Mouse (Mus musculus) yolk sac, embryonic 10.5 days (tissue): Measurements from ENCODE around the gene Chd2.
"Not testable (repeated sequence)": the region's sequence is repeated elsewhere in the genome, so short reads cannot be mapped to it uniquely, and the experiment has no call there.

Experiments
- DNase-seq: peaks from one replicate; pipeline ENCODE4 v3.0.0-alpha.2; 2017; ENCODE audit warnings: low spot score

Chd2 gene

GRCm38 (mm10) chr7:73541412-73542130, at the start of gene Chd2:
TSS of gene Chd2 (minus strand) at chr7:73541830.
- DNase-seq: peak; percentile 87

GRCm38 (mm10) chr7:73590757-73591156, 49.1 kb upstream of the Chd2 start:
- DNase-seq: no peak

DNA sequence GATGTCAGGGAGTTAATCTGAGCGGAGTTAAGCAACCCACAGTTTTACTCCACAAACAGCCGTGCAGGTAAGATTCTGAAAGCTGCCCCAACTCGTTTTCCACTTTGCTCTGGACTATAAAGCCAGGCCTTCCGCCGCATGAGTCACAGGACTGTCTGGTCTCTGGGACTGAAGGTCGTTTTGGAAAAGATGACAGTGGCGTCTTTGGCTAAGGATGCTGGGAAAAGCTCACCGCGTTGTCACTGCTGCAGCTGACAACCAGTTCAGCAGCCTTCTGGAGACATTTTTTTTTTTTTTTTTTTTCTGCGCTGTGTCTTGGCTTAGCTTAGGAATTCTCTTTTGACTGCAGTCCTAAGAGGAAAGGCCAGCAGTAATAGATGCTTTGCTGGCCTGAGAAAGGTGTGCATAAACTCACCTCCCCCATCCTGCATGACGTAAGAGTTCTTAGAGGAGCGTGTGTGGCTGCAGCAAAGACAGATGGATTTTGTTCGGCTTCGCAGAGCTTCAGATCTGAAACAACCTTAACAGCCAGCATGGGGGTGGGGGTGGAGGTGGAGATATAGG, 47.7 kb upstream of the Chd2 start:
- DNase-seq: peak; percentile 85

- peak; percentile 82 for DNase-seq
Measured at GRCm38 (mm10) chr7:73588351-73588906, 46.8 kb upstream of the Chd2 start.

- no peak for DNase-seq
Measured at GRCm38 (mm10) chr7:73586717-73587116, 45.1 kb upstream of the Chd2 start.

GRCm38 (mm10) chr7:73586206-73586605, 44.6 kb upstream of the Chd2 start:
- DNase-seq: no peak

DNA sequence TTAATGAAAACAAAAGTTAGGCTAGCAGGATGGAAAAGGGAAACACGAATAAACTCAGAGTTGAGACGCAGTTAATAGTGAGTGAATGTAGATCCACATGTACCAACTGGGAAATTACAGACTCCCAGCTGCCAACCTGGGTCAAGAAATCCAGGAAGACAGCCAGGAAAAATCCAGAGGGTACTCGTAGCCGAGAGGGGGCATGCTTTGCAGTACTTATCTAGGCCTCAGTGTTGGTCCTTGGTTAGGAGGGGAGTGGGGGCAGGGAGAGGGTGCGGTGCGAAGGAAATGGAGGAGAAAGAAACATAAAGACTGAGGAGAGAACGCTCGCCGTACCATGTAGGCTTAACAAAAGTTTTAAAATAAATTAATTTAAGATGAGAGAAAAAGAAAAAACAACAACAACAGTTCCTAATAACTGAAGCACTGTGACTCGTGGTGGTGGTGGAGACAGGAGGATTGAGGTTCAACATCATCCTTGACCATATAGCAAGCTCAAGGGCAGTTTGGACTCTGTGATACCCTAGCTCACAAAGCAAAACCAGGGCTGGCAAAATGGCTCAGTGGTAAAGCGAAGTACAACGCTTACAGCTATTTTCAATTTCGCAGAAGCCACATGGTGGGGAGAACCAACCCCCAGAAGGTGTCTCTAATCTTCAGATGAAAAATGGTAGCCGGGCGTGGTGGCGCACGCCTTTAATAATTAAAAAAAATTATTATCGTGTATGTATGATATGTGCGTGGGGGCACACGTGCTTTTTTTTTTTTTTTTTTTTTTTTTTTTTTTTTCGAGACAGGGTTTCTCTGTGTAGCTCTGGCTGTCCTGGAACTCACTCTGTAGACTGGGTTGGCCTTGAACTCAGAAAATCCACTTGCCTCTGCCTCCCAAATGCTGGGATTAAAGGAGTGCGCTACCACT, 43.7 kb upstream of the Chd2 start:
- no peak for DNase-seq

DNA sequence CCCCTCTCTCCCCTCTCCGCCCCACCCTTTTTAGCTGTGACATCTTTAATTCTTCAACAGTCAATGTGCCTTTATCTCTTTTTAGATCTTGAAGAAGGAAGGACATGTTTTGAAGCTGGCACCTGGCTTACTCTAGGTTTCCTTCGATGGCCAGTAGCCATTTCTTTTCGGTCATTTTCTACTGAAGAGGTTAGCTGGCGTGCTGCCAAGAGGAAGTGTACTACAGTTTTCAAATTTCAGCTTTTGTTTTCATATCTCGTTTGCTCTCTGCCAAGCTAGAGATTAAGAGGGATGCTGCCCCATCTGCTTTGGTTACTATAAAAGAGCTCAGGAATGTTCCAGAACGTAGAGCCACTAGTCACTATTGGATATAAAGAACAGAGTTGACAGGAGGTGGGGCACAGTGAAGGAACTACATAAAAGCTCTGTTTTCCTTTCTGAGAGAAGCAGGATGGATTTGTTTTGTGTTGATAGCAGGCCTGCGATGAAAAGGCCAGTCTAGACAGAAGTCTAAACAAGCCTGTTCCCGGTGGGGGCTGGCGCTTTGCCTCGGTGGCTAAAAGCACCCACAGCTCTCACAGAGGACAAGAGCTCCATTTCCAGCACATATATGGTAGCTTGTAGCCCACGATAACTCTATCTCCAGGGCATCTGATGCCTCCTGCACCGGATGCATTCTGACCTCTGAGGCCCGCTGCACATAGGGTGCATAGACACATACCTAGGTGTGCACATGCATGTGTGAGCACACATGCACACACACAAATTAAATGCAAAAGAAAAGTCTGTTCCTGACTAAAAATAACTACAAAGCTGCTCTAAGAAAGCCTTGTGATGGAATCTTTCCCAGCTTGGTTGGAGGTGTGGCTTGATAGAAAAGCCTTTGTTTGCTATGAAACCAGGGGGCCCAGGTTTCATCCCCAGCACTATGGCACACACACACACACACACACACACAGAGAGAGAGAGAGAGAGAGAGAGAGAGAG, 42.7 kb upstream of the Chd2 start:
- DNase-seq: no peak

DNA sequence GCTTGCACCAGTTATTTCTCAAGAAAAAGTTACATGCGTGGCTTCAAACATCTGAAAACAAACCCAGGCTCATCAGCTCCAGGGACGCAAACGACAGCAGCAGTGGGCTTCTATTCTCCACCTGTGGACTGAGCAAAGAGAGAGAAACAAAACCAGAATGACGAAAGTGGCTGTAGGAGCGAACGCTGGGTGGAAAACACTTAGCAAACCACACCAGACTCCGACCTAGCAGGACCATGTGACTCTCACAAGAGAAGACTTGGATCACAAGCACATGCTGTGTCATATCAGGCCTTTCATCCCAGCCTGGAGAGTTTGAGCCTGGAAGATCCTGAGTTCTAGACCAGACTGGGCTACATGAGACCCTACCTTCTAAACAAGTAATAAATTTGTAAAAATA, 41.8 kb upstream of the Chd2 start:
- no peak for DNase-seq

- DNase-seq: no peak
Measured at GRCm38 (mm10) chr7:73581836-73582375, 40.3 kb upstream of the Chd2 start.

GRCm38 (mm10) chr7:73579072-73579731, 37.6 kb upstream of the Chd2 start:
- DNase-seq: peak; percentile 35

DNA sequence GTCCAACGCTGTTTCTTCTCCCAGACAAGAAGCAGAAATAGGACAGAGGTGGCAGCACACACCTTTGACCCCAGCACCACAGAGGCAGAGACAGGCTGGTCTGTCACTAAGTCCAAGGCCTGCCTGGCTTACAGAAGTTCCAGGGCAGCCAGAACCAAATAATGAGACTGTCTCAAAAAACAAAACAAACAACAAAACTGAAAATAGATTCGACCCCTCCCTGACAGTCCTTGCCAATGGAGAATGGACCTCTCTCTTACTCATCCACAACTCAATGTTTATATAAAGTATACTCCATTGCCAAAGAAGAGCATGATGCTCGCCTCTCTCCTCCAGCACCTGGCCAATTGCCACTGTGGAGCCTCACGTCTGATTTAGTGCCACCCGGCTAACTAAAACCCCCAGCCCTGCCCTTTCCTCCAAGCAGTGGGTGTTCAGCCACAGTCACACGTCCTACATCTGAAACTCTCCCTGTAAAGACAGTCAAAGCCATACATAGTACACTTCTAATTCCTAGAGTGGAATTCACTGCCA, 36.3 kb upstream of the Chd2 start:
- DNase-seq: peak; percentile 72

DNA sequence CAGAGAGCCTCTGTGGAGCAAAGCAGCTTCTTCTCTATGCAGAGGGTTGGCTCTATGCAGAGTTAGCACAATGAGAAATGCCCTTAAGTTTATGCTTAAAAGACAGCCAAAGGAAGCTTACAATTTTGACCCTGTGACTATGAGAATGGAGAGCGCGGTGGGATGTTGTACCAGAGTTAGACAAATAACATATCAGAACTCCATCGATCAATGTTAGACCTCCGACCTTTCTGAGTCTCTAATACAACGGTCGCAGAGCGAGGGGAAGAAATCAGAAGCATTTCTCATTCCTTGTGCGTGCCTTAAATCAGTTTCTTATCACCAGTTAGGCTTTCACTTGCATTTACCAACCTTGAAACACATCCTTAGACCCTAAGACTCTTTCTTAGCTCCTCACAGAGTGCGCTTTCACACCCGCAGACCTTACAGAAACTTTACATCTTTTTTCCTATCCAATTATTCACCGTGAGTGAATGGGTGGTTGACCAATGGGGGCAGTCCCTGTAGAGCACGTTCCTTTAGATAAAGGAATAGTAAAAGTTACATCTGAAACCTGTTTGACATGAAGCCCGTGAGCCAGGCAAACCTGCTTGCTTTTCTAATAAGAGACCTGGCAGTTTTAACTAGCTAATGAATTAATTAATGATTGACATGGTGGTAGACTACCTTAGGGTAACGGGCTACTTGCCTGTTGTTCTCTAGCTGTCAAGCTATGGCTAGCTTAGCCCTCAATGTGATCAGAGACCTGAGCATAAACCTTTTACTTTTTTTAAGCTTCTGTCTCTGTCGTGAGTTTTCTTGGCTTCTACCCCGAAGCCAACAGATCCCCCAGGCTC, 34.7 kb upstream of the Chd2 start:
- no peak for DNase-seq

- no peak for DNase-seq
Measured at GRCm38 (mm10) chr7:73575257-73575656, 33.6 kb upstream of the Chd2 start.

DNA sequence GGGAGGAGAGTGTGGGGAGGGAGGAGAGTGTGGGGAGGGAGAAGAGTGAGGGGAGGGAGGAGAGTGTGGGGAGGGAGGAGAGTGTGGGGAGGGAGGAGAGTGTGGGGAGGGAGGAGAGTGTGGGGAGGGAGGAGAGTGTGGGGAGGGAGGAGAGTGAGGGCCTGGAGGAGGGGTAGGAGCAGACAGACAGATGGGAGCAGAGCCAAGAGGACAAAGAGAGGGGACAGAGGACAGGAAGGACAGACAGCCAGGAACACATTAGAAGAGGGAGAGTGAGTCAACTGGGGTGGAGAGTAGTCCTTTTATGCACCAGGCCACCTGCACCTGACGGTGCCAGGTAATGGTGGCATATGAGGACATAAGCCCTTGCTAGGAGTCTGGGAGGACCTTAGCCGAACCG, 33.0 kb upstream of the Chd2 start:
- DNase-seq: not testable (repeated sequence)

GRCm38 (mm10) chr7:73572571-73572970, 30.9 kb upstream of the Chd2 start:
- no peak for DNase-seq

DNA sequence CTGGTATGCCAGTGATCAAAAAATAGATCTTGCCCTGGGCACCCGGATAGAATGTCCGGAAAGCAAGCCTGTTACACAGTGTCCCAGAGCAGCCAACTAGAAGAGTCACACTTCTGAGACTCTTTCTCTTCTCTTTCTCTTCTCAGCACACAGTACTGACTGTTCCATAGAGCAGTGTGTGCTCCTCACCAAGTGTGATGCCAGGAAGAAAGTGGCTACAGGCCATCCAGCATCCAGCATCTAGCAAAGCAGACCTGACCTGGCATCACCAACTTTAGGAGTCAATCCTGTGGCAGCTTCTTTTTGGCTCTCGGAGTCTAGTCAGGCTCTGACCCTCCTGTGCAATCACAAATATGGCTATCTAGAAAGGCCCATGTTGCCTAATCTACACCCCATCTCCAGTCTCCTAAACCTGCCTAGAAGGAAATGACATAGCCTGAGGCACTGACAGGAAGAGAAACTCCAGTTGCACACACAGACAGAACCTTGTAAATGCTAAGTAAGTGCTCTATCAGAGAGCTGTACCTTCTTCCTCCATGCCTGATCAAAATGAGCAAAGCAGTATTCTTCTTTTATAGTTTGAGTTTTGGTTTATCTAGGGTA, 27.3 kb upstream of the Chd2 start:
- DNase-seq: no peak

GRCm38 (mm10) chr7:73567754-73568161, 26.1 kb upstream of the Chd2 start:
- DNase-seq: no peak

DNA sequence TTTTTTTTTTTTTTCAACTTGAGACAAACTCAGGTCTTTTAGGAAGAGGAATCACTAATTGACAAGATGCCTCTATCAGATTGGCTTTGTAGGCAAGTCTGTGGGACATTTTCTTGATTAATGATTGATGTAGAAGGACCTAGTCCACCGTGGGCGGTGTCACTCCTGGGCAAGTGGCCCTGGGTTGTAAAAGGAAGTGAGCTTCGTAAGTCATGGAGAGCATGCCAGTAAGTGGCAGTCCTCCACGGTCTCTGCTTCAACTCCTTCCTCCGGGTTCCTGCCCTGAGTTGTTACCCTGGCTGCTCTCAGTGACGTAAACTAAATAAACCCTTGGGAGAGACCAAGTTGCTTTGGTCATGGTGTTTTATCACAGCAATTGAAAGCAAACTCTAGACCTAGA, 22.5 kb upstream of the Chd2 start:
- peak; percentile 1 for DNase-seq
